Mouse (Mus musculus) cerebellum, adult 18-20 months (tissue): Measurements from ENCODE around the gene Mapk10.

Experiments
- DNase-seq, 2 experiments: peaks; one replicate each; pipeline ENCODE4 v3.0.0; 2021

Gene Mapk10

DNA sequence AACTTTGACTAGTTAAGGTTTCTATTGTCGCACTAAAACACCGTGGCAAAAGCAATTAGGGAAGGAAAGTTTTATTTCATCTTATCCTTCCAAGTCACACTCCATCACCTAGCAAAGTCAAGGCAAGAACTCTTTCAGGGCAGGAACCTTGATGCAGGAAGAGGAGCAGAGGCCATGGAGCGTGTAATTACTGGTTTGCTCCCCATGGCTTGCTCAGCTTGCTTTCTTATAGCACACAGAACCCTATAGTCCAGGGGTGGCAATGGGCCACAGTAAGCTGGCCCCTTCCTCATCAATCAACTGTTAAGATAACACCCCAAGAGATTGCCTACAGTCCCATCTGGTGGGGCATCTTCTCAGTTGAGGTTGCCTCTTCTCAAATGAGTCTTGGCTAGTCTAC, 173.4 kb downstream of the Mapk10 start:
- DNase-seq: no peak

DNA sequence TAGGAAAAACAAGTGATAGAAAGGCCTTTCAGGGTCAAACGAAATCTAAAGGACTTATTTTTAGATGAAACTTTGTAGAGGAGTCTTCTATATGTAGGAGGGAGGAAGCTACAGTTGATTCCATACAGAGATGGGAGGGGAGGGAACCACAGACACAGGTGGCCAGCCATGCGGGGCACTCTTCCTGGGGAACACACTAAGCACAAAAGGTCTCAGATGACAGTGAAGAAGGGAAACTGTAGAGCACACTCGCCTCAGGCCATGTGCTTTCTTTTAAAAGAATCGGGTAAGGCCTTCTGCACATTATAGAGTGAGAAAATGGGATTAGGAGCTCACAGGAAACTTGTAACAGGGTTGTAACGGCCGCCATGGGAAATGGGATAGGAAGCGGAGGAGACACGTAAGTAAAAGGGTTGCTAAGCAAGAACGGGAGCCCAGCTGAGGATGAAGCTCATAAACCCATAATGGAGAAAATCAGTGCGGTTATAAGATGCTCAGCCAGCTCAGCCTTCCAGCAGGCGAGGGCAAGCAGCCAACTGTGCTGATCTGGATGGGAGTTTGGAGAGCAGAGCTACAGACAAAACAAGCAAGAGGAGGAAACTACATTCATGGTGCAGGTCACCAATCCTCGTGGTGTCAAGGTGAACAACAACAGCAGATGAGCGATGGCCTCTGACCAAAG, 182.1 kb downstream of the Mapk10 start:
- DNase-seq: peak; percentile 87 to 91

- DNase-seq: peak in 1 of 2 experiments; percentile 37
These were observed 188.5 kb downstream of the Mapk10 start for GRCm38 (mm10) chr5:103022504-103023172.

DNA sequence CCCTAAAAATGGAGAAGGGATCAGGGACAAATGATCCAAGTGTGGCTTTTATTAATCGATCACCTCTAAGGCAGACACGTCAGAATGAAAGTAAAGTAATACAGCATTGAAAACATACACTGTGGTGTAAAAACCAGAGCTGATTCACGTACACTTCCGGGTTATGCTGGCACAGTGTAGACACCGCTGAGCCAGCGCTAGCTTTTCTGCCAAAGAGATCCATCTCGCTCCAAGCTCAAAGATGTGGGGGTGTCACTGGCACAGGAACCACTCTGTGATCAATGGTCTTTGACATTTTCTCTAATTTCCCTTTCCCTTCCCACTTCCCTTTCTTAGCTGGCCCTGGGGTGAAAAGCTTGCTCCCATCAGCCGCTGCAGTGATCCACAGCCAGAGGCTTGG, 189.7 kb downstream of the Mapk10 start:
- peak; percentile 30 to 37 for DNase-seq

GRCm38 (mm10) chr5:103020954-103021353, 190.2 kb downstream of the Mapk10 start:
- no peak for DNase-seq

DNA sequence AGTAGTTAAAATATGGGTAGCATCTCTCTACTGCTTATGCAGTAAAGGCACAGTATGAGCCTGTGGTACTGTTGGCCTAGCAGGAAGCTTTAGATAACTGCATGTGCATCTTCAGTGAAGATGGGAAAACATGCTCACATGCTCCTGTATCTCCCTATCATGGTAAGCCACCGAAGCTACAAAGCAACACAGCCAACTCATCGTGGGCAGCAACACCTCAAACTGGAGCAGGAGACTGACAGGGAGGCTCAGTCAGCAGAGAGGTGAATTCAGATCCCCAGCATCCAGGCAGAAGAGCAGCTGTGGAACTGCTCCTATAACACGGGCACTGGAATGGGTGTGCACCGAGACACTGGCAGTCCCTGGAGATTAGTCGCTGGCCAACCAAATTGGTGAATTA, 191.0 kb downstream of the Mapk10 start:
- DNase-seq: no peak

DNA sequence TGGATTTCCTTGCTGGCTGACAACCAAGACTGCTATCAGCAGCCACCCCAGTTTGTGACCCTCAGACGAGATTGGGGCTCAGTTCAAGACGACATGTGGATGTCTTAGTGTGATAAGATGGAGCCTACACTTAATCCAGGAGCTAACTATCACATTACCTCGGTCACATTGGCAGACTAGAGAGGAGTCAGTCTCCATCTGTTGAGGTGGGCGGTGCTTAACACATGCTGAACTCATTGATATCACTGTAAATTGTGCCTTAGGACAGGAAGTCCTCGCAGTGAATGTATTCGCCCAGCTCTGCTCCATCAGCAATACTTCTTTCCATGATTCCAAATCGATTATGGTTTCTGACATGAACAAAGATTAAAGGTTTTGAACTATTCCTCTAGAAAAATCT, 193.5 kb downstream of the Mapk10 start:
- DNase-seq: no peak

DNA sequence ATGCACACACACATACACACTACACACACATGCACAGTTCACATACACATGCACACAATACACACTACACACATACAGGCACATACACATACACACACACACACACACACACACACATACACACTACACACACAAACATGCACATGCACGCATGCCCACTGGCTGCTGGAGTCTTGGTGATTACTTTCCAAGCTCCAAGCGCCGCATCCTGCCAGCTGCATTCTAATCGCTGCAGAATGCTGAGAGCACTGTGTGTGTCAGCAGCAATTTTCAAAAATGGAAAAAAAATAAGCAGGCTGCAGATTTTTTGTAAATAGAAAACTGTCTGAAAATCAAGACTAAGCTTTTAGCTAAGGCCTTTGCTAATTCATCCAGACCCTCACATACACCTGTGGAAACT, 196.8 kb downstream of the Mapk10 start:
- DNase-seq: no peak

DNA sequence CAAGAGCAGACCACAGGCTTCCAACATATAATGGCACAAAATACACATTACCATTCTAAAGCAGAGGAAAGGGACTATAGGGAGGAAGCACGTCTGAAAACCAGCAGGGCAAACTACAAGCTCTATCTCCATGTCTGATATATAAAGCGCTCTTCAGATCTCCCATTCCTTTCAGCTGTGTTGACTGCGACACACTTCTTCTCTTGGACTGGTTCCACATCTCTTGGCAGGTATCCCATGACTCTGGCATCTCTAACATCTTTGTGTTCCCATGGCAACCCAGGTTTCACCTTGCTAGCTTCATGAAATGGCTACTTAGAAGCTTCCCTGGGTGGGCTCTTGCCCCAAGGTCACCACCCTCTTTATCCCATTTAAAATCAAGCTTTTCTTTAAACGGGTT, 202.2 kb downstream of the Mapk10 start:
- peak; percentile 83 to 84 for DNase-seq

- DNase-seq: no peak
These were observed 209.0 kb downstream of the Mapk10 start for GRCm38 (mm10) chr5:103002116-103002515.

DNA sequence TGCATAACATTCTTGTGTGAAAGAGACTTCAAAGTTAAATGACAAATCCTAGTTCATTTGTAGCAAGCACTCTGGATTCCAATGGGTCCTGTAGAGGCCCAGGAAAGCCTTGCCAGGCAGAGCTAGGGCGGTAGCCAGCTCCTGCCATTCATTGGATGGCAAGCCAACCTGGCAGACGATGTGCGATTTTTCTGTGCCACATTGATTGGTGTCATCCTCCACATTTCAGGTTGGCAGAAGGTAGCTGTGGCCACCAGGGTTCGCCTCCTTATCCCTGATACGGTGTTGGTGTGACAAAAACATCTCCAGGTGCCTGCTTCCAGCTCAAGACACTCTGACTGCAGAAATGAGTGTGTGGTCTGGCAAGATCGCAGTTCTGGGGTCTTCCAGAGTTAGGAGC, 210.6 kb downstream of the Mapk10 start:
- peak; percentile 78 to 88 for DNase-seq

GRCm38 (mm10) chr5:102998524-102998923, 212.6 kb downstream of the Mapk10 start:
- DNase-seq: no peak

DNA sequence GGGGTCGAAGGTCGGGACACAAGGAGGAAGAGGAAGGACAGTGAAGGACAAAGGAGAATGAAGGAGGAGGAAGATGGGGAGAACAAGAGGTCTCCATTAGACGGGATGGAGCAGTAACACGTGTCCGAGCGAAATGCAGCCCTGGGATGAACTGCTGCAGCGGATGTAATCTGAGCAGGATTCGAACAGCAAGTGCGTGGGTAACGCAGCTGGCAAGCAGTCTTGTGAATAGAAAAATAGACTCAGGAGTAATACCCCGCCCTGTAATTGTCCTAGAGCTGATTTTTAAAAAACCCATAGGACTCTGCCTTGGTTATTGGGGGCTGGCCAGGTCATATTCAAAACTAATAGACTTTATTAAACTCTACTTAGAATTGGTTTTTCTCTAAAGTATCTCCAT, 213.2 kb downstream of the Mapk10 start:
- DNase-seq: no peak

DNA sequence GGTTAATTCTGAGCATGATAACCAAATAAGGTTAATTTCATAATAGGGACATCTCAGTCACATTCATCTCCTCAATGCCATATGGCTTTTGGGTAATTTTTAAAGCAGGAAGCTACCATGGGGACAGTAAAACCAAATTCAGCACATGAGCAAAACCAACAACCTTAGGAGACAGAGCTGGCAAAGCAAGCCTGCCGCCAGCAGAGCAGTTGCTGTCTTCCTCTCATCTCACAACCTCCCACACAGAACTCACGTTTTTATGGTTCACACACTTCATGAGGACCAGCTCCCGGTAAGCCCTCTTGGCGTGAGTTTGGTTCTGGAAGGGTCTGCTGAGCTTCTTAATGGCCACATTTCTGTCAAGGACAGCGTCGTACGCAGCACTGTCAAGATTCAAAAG, 214.8 kb downstream of the Mapk10 start:
- peak; percentile 32 to 33 for DNase-seq

DNA sequence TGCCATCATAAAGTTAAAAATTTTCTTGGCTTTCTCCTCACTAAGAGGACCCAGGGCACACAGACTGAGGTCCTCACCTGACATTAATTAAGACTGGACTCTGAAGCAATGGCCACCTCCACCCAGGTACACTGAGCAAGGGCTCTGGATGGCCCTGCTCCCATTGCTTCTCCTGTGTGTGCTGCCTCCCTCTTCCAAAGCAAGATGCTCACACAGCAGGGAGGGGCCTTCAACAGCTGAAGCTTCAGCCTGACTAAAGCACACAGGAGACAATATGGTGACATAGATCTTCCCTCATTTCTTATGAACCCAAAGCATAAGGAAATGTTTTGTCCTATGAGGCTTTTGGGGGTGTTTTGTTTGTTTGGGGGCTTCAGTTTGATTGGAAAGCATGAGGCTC, 215.2 kb downstream of the Mapk10 start:
- peak; percentile 50 to 72 for DNase-seq

- no peak for DNase-seq
These were observed 217.2 kb downstream of the Mapk10 start for GRCm38 (mm10) chr5:102993951-102994350.

GRCm38 (mm10) chr5:102991691-102992090, 219.4 kb downstream of the Mapk10 start:
- DNase-seq: no peak

GRCm38 (mm10) chr5:102978382-102978781, 232.8 kb downstream of the Mapk10 start:
- no peak for DNase-seq

DNA sequence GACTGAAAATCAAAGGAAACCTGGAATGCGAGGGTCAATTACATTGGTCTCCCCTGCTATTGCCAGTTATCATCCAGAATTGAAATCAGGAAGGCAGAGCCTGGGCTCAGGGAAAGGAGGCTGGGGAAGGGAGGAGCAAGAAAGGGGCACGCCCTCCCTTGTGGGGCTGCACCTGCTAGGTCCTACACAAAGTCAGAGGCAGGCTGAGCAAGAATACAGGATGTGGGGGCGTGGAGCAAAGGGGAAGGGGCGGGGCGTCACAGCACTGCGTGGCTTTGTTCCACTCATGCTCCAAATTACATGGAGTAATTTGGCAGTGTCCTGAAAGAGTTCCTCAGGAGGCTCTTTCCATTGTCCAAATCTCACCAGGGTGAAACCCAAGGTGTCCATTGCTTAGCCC, 234.0 kb downstream of the Mapk10 start:
- DNase-seq: no peak

DNA sequence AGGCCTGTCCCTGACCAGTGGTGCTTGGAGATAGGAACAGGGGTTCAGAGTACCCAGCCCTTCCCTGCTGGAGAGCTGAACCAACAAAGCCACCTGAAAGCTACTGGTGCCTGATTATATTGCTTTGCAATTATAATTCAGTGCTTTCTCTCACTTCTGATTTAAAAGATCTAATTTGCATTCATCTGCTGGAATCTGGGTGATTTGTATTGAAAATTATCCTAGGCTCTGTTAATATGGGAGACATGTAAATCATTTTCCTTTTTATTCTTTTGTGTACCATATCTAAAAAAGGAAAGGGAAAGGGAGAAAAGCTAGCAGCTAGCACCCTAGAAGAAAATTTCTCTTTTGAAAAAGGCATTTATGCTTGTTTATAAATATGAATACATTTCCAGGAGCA, 234.6 kb downstream of the Mapk10 start:
- DNase-seq: no peak

GRCm38 (mm10) chr5:102974400-102974799, 236.7 kb downstream of the Mapk10 start:
- no peak for DNase-seq

DNA sequence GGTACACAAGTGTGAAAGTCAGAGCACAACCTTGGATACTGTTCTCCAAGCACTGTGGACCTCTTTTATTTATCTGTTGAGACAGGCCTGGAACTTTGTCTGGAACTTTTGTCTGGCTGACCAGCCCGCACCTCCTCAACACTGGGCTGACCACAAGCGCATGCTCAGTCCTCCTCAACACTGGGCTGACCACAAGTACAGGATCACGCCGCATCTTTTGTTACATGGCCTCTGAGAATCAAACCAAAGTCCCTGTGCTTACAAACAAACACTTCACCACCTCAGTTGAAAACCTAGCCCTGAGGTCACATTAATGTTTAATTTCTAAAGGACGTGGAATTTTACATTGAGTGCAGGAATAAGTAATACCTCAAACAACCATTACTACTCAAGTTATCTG, 246.7 kb downstream of the Mapk10 start:
- no peak for DNase-seq

DNA sequence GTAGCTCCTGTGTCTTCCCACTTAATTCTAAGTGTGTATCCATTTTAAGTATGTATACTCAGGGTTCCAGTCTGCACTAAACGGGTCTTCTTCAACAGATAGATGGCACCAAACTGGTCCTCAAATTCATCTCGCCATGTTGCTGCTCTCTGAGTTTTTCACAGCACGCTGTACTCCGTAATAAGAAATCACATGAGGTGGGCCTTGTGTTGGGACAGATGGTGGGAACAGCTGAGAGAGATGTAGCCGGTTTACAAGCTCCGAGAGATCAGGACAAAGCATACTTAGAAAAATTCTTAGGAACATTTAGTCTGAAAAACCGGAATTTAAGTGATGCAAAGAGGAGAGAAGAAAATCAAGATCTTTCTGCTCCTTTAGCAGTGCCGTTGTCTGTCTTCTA, 257.7 kb downstream of the Mapk10 start:
- DNase-seq: no peak

GRCm38 (mm10) chr5:102952918-102953317, 258.2 kb downstream of the Mapk10 start:
- no peak for DNase-seq
